Mouse (Mus musculus) kidney, postnatal 25 days (tissue): Measurements from ENCODE around the gene Ctnnd2.

ENCODE experiments used
- DNase-seq, 2 experiments: peaks; one replicate each; pipeline ENCODE4 v3.0.0; 2021; ENCODE audit warnings: mixed read lengths in 2 of 2

The Ctnnd2 gene

GRCm38 (mm10) chr15:30897342-30897741 lies 724.9 kb downstream of the Ctnnd2 start:
- DNase-seq = no peak

- no peak for DNase-seq
Observed at GRCm38 (mm10) chr15:30908027-30908426, 735.6 kb downstream of the Ctnnd2 start.

- DNase-seq = peak in 1 of 2 experiments; percentile 8
Observed at GRCm38 (mm10) chr15:30913360-30913759, 741.0 kb downstream of the Ctnnd2 start.

- no peak for DNase-seq
Observed at GRCm38 (mm10) chr15:30925838-30926237, 753.4 kb downstream of the Ctnnd2 start.

GRCm38 (mm10) chr15:30927632-30928031 lies 755.2 kb downstream of the Ctnnd2 start:
- DNase-seq = peak in 1 of 2 experiments; percentile 7

- no peak for DNase-seq
Observed at GRCm38 (mm10) chr15:30931906-30932305, 759.5 kb downstream of the Ctnnd2 start.

- no peak for DNase-seq
Observed at GRCm38 (mm10) chr15:30945863-30946262, 773.5 kb downstream of the Ctnnd2 start.

- DNase-seq = no peak
Observed at GRCm38 (mm10) chr15:30958513-30958912, 786.1 kb downstream of the Ctnnd2 start.

GRCm38 (mm10) chr15:30962421-30963160 lies 790.2 kb downstream of the Ctnnd2 start:
- DNase-seq = no peak

- no peak for DNase-seq
Observed at GRCm38 (mm10) chr15:30964046-30964445, 791.7 kb downstream of the Ctnnd2 start.

GRCm38 (mm10) chr15:30964865-30965679 lies 792.7 kb downstream of the Ctnnd2 start:
- DNase-seq = no peak

GRCm38 (mm10) chr15:30966826-30967225 lies 794.4 kb downstream of the Ctnnd2 start:
- DNase-seq = no peak

GRCm38 (mm10) chr15:30974436-30974835 lies 802.0 kb downstream of the Ctnnd2 start:
- no peak for DNase-seq

GRCm38 (mm10) chr15:30974991-30975775 lies 802.8 kb downstream of the Ctnnd2 start:
- no peak for DNase-seq

GRCm38 (mm10) chr15:30977166-30977740 lies 804.9 kb downstream of the Ctnnd2 start:
- no peak for DNase-seq

- DNase-seq = no peak
Observed at GRCm38 (mm10) chr15:30986890-30987289, 814.5 kb downstream of the Ctnnd2 start.

- peak in 1 of 2 experiments; percentile 8 for DNase-seq
Observed at GRCm38 (mm10) chr15:30990421-30991252, 818.2 kb downstream of the Ctnnd2 start.

- no peak for DNase-seq
Observed at GRCm38 (mm10) chr15:30992357-30992756, 820.0 kb downstream of the Ctnnd2 start.

GRCm38 (mm10) chr15:30992901-30993300 lies 820.5 kb downstream of the Ctnnd2 start:
- DNase-seq = no peak

GRCm38 (mm10) chr15:30995346-30995745 lies 823.0 kb downstream of the Ctnnd2 start:
- no peak for DNase-seq

- DNase-seq = no peak
Observed at GRCm38 (mm10) chr15:31004468-31004867, 832.1 kb downstream of the Ctnnd2 start.

GRCm38 (mm10) chr15:31004976-31005375 lies 832.6 kb downstream of the Ctnnd2 start:
- DNase-seq = no peak
